Mouse (Mus musculus) cerebellum, adult 18-20 months (tissue): Measurements from ENCODE around the gene Wiz.

Source experiments
- DNase-seq, 2 experiments: peaks; one replicate each; pipeline ENCODE4 v3.0.0; 2021

The Wiz gene

GRCm38 (mm10) chr17:32377137-32377536 lies 12.1 kb downstream of the Wiz start:
- no peak for DNase-seq

DNA sequence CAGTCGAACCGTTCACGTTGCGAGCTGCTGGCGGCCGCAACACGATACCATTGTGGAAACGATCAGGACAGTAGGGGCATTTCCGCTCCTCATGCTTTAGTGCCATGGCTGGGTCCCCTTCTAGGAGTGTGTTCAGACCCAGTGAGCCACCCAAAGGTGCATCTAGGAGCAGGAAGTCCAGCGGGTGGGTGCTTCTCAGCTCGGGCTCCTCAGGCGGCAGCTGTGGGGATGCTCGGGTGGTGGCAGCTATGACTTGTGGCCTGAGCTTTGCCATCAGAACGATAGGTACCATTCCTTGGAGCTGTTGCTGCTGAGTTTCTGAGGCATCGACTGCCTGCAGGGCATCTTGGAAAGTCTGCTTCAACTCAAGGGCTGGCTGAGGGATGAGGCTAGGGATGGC lies 12.8 kb downstream of the Wiz start:
- no peak for DNase-seq

GRCm38 (mm10) chr17:32368991-32369578 lies 20.2 kb downstream of the Wiz start:
- DNase-seq: no peak

DNA sequence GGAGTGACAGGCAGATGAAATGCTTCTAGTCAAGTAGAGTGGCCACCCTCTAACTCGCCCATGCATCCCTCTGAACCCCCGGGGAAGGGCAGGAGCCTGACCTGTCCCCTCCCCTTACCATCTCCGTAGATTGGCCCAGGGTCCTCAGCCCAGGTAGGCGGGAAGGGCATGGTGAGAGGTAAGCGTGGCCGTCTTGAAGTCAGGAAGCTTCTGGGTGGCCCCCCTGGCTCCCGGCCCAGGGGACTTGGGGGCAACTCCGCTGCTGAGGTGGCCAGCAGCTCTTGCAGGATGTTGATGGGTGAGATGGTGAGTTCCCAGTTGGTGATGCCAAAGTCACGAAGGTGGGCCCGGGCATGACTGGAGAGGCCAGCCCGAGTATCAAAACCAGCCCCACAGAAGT lies 21.5 kb downstream of the Wiz start:
- no peak for DNase-seq

GRCm38 (mm10) chr17:32365296-32365695 lies 23.9 kb downstream of the Wiz start:
- no peak for DNase-seq

DNA sequence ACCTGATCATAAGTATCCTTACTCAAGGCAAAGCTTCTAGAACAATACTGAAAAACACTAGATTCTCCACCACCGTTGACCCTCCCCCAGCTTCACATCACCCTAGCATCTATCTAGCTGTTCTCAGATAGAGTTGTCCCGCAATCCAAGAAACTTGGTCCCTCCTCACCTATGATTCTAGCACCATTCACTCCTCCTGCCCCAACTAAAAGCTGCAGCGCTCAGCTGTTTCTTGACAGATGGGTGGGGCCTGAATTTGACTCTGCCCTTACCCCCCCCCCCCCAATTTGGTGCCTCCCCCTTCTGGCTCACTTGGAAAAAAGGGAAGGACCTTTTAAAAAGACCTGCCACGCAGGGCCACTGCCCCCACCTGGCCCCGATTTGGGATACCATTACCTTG lies 24.4 kb downstream of the Wiz start:
- DNase-seq: no peak

DNA sequence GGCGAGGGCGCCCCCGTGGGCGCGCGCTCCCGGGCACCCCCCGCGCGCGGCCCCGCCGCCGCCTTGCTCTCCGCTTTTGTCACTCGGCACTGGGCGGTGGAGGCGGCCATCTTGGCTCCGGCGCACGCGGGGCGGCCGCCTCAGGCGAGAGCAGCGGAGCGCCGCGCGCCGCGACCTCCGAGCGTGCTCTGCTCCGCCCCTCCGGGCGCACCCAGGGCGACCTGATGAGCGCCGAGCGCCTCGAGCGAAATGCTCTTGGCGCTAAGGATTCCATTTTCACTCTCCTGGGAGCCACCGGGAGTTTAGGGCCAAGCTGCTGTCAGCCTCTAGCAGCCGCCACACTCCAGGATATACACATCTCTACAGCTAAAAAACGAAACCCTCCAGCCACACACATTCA lies 24.9 kb downstream of the Wiz start:
- peak; percentile 86 to 92 for DNase-seq

DNA sequence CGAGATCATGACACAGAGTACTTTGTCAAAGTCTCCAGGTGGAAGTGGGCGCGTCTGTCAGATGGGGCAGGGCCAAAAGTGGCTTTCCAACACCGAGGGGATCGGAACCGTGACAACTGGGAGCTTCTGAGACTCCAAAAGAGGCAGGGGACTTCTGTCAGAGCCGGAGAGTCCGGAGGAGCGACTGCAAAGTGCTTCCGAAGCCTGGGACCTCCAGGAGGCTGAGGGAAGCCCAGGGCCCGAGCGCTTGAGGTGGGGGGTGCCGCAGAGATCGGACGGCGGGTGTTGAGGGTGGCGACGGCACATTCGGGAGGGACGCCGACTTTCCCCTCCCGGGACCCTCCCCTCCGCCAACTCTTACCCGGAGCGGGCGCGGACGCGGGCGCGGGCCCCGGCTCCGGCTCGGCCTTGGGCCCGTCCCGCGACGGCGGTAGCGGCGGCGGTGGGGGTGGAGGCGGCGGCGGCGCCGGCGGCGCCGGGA lies 25.4 kb downstream of the Wiz start:
- DNase-seq: no peak

- DNase-seq: no peak
These were observed 26.6 kb downstream of the Wiz start for GRCm38 (mm10) chr17:32362686-32363085.

DNA sequence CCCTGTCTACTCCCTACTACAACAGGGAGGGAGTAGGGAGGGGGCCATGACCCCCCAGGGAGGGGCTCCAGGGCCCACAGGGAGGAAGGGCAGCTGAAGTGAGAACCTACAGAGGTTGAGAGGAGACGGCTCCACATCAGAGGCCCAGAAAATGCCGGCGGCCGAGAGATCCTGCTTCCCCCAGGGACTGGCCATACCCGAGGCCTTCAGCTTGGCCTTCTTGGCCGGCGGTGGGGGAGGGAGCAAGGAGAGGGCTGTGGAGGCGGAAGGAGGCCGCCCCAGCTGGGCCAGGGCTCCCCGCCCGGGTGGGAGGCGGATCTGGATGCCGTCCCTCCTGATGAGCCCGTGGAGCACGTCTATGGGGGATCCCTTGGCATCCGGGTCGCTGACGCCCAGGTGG lies 29.3 kb downstream of the Wiz start:
- DNase-seq: no peak

DNA sequence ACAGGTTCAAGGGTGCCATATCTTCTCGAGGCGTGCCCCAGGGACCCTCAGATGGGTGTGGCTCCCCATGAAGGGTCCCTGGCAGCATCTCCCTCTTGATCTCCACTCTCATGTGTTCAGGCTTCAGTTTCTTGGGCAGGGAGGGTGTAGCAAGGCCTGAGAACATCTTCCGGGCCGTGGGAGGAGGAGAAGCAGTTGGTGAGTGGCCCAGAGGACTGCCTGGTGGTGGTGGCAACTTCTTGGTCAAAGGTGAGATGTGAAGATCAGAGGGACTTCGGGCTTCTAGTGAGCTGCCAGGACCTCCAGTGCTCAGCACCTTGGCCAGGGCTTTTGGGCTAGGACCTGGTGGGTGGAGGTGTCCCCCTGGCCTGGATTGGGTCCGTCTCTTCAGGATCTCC lies 30.3 kb downstream of the Wiz start:
- DNase-seq: no peak

- no peak for DNase-seq
These were observed 30.9 kb downstream of the Wiz start for GRCm38 (mm10) chr17:32358192-32358942.

- no peak for DNase-seq
These were observed 32.2 kb downstream of the Wiz start for GRCm38 (mm10) chr17:32356766-32357760.

- DNase-seq: no peak
These were observed 33.0 kb downstream of the Wiz start for GRCm38 (mm10) chr17:32356281-32356680.

- no peak for DNase-seq
These were observed 34.2 kb downstream of the Wiz start for GRCm38 (mm10) chr17:32355031-32355430.

GRCm38 (mm10) chr17:32354211-32354610 lies 35.0 kb downstream of the Wiz start:
- DNase-seq: no peak

- peak; percentile 73 to 76 for DNase-seq
These were observed 35.5 kb downstream of the Wiz start for GRCm38 (mm10) chr17:32353696-32354095.

DNA sequence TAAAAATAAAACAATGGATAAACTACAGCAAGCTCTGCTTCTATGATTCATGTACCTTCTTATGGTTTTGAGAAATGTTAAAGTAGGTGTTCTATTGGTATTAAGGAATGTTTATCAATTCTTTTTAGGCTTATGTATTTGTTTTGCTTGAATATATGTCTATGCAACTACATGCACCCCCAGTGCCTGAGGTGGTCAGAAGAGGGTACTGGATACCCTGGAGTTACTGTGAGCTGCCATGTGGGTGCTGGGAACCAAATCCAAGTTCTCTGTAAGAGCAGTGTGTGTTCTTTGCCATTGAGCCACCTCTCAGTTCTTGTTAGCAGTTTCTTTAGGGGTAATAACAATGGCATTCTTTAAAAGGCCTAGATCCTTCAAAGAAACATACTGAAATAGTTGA lies 37.5 kb downstream of the Wiz start:
- DNase-seq: no peak

DNA sequence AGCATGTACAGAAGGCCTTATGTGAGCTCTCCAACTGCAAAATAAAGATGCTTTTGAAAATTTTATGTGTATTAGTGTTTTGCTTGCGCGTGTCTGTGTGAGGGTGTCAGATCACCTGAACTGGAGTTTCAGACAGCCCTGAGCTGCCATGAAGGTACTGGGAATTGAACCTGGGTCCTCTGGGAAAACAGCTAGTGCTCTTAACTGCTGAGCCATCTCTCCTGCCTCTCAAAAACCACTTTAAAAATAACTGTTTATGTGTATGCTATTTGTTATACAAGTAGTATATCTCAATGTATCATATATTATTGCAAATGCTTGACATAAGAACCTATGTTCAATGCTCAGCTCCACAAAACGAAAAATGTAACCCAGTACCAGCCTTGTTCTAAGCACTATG lies 38.0 kb downstream of the Wiz start:
- no peak for DNase-seq

- peak; percentile 95 to 99 for DNase-seq
These were observed 38.8 kb downstream of the Wiz start, which contains the start of gene Akap8l for GRCm38 (mm10) chr17:32350382-32350983. Akap8l (minus strand) TSS chr17:32350607.

DNA sequence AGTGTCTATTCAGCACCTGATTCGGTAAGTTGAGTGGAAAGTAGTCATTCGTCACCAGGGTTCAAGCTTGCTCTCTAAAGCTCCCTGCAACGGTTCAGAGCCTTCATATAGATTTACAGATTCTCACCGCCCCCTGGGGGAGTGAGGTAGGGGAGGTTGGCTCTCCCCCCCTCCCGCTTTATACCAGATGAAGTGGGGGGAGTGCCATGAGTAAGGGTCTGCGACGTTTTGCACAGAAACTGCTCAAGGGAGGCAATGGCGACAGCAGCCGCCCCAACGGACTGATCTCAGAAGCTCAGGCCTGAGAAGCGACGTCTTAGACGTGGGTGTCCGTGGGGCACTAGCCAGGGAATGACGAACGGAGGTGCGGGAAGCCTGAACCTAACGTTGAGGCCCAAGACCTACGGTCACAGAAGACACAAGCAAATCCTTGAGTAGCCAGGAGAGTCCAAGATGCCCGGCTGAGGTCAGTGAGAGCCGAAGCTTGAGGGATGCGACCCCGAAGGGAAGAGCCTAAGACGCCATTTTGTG lies 39.3 kb downstream of the Wiz start:
- DNase-seq: no peak

DNA sequence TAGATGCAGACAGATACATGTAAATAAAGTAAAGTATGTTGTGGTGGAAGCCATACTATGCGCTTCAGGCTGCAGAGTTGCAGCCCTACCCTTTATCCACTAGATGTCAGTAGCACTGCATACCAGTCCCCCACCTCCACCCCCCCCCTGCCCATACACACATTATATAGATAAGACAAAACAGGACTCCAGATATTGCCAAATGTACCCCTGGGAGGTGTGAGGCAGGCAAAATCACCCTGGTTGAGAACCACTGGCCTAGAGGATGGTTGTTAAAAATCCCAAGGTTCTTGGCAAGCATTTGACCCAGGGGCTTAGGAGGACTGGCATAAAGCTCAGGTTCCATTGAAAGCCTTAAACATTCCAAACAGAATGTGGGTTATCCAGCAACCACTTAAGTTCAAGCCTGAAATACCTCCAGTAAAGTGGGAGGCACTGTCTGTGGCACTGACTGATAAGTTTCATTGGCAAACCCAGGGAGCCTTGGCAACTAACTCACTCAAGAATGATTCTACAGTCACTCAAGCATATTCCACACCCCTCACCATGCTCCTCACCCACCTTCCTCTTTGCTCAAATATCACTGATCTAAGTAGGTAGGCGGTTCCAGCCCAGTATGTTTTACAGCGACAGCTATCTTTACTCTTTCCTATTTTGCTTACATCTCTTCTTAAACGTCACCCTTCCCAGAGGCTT lies 40.1 kb downstream of the Wiz start:
- peak; percentile 42 to 58 for DNase-seq
